Comparison of ENCODE assay signal across 7 mouse cellular contexts in genomic region chr17:34618999-34619398, GRCm38 (mm10). TPM values are rescaled to one million over a fixed set of nuclear protein-coding genes. Genes with fewer than 3 reads are reported as not detected.
A peak's percentile ranks its signal among the peaks of the same experiment; 100 is the strongest.
DNase-seq lines count a peak whose midpoint lies in the region; ATAC-seq and TF ChIP-seq lines count a peak whose summit lies in the region.

No protein-coding gene starts in this region.

- CTCF ChIA-PET in Patski (lab: Charles Lee) = interaction anchor here (0.6 to 2.2 kb wide), 6 partner anchors 9 to 33 kb away, joined by 3 to 13 read pairs (median 4); partner anchors contain the start of genes Agpat1, Atf6b and Ppt2

- POLR2A ChIA-PET in Patski (lab: Charles Lee) = interaction anchor here (1.3 to 2.1 kb wide), 2 partner anchors 14 to 22 kb away, joined by 5 to 7 read pairs; partner anchors contain the start of gene Agpat1

- no peaks in the 10 kb centered on the region for H3K27me3 ChIP-seq in midbrain, embryonic 11.5 days (ENCODE audit: control insufficient read depth, insufficient read depth, low read length)
- H3K27me3 ChIP-seq in midbrain, embryonic 13.5 days = no peaks in the 10 kb centered on the region
- no peaks in the 10 kb centered on the region for H3K27me3 ChIP-seq in Patski
- no peaks in the 10 kb centered on the region for H3K27me3 ChIP-seq in intestine, embryonic 14.5 days (replicated peaks; ENCODE audit: control insufficient read depth, insufficient read depth, low read length)
- H3K27me3 ChIP-seq in lung, embryonic 14.5 days (ENCODE audit: insufficient read depth, low read length) = no peaks in the 10 kb centered on the region

- H3K4me3 ChIP-seq in midbrain, embryonic 11.5 days (ENCODE audit: low read depth, low read length) = no peak overlapping the region
- H3K4me3 ChIP-seq in midbrain, embryonic 13.5 days (replicated peaks) = no peak overlapping the region
- H3K4me3 ChIP-seq in intestine, embryonic 14.5 days (ENCODE audit: low read depth, low read length) = no peak overlapping the region
- no peak overlapping the region for H3K4me3 ChIP-seq in lung, embryonic 14.5 days (ENCODE audit: low read depth, low read length)

- 20% methylated on average over 6 of the region's 6 CpGs for WGBS in midbrain, embryonic 11.5 days
- WGBS in midbrain, embryonic 13.5 days = 11% methylated on average over 6 of the region's 6 CpGs
- 22% methylated on average over 6 of the region's 6 CpGs for WGBS in intestine, embryonic 14.5 days
- 17% methylated on average over 6 of the region's 6 CpGs for WGBS in lung, embryonic 14.5 days

- no peak for TF ChIP-seq CTCF in Patski (IDR thresholded peaks at IDR 0.05)
- peak; percentile 89 for TF ChIP-seq CTCF in lung, embryonic 14.5 days (IDR thresholded peaks at IDR 0.05; ENCODE audit: low read depth)

- peak; percentile 64 for ATAC-seq in midbrain, embryonic 11.5 days (ENCODE audit: low FRiP score)
- ATAC-seq in midbrain, embryonic 13.5 days = no peak
- peak; percentile 23 for ATAC-seq in Patski
- no peak for ATAC-seq in intestine, embryonic 14.5 days (replicated peaks; ENCODE audit: low FRiP score, low TSS enrichment, low read depth)
- 0 out of 2 replicates have a peak, but pooled peaks have one; percentile 50 for ATAC-seq in lung, embryonic 14.5 days (ENCODE audit: insufficient read depth)

- DNase-seq in midbrain, embryonic 11.5 days (ENCODE audit: low spot score, missing footprints) = peak; percentile 93
- no peak for DNase-seq in Patski (ENCODE audit: low read depth, low spot score)
- peak; percentile 79 to 81 for DNase-seq in cerebellum, postnatal 10 days
- peak; percentile 79 for DNase-seq in intestine, embryonic 14.5 days (ENCODE audit: low spot score)
- DNase-seq in lung, embryonic 14.5 days = peak; percentile 84
- DNase-seq in spleen, postnatal 4 days (ENCODE audit: low spot score in 2 of 2) = peak; percentile 79 to 91

- H3K9ac ChIP-seq in midbrain, embryonic 11.5 days (ENCODE audit: low read length) = no peak overlapping the region
- no peak overlapping the region for H3K9ac ChIP-seq in midbrain, embryonic 13.5 days (replicated peaks)
- H3K9ac ChIP-seq in intestine, embryonic 14.5 days (ENCODE audit: low read length) = no peak overlapping the region
- H3K9ac ChIP-seq in lung, embryonic 14.5 days = no peak overlapping the region

- H3K4me1 ChIP-seq in midbrain, embryonic 11.5 days (ENCODE audit: control insufficient read depth, insufficient read depth, low read length) = no peaks in the 10 kb centered on the region
- H3K4me1 ChIP-seq in midbrain, embryonic 13.5 days (replicated peaks) = no peaks in the 10 kb centered on the region
- no peaks in the 10 kb centered on the region for H3K4me1 ChIP-seq in intestine, embryonic 14.5 days (replicated peaks; ENCODE audit: control insufficient read depth, insufficient read depth, low read length)
- H3K4me1 ChIP-seq in lung, embryonic 14.5 days (ENCODE audit: insufficient read depth) = no peaks in the 10 kb centered on the region

- no peaks in the 10 kb centered on the region for H3K36me3 ChIP-seq in midbrain, embryonic 11.5 days (ENCODE audit: control insufficient read depth, insufficient read depth, low read length)
- peaks cover 68% of the 10 kb centered on the region for H3K36me3 ChIP-seq in midbrain, embryonic 13.5 days
- H3K36me3 ChIP-seq in intestine, embryonic 14.5 days (ENCODE audit: control insufficient read depth, insufficient read depth, low read length) = peaks cover 67% of the 10 kb centered on the region
- peaks cover 30% of the 10 kb centered on the region for H3K36me3 ChIP-seq in lung, embryonic 14.5 days (ENCODE audit: insufficient read depth)

- H3K4me2 ChIP-seq in midbrain, embryonic 11.5 days = no peak overlapping the region
- no peak overlapping the region for H3K4me2 ChIP-seq in midbrain, embryonic 13.5 days (replicated peaks)
- H3K4me2 ChIP-seq in intestine, embryonic 14.5 days (ENCODE audit: low read length) = no peak overlapping the region
- no peak overlapping the region for H3K4me2 ChIP-seq in lung, embryonic 14.5 days

- H3K27ac ChIP-seq in midbrain, embryonic 11.5 days (ENCODE audit: low read depth, low read length) = no peak overlapping the region
- no peak overlapping the region for H3K27ac ChIP-seq in midbrain, embryonic 13.5 days
- H3K27ac ChIP-seq in intestine, embryonic 14.5 days (ENCODE audit: low read depth) = no peak overlapping the region
- no peak overlapping the region for H3K27ac ChIP-seq in lung, embryonic 14.5 days (ENCODE audit: low read depth)

- in situ Hi-C loops in Patski (cut with MboI; ENCODE audit: low pct_unique_long_range_greater_than_20kb) = no loop called here

- no peaks in the 10 kb centered on the region for H3K9me3 ChIP-seq in midbrain, embryonic 11.5 days (ENCODE audit: control insufficient read depth, low read length)
- H3K9me3 ChIP-seq in midbrain, embryonic 13.5 days = no peaks in the 10 kb centered on the region
- no peaks in the 10 kb centered on the region for H3K9me3 ChIP-seq in intestine, embryonic 14.5 days (ENCODE audit: control insufficient read depth, low read length)
- no peaks in the 10 kb centered on the region for H3K9me3 ChIP-seq in lung, embryonic 14.5 days (ENCODE audit: low read depth, low read length)

RNA-seq across cellular contexts. Expression of gene Egfl8, which starts 3.2 kb away (rescaled TPM):
- polyA plus RNA-seq in midbrain, embryonic 11.5 days (2014; fragmentation: Nextera tagmentation; extraction: Ambion mirVana) = 3.3 and 3.8 TPM in 2 replicates
- 6.8 and 8.6 TPM in 2 replicates for polyA plus RNA-seq in midbrain, embryonic 13.5 days (2015; fragmentation: Nextera tagmentation; extraction: Ambion mirVana)
- polyA plus RNA-seq in Patski (2021) = 2.5 TPM
- polyA plus RNA-seq in intestine, embryonic 14.5 days (2014; fragmentation: Nextera tagmentation; extraction: Ambion mirVana) = 2.4 and 2.8 TPM in 2 replicates
- polyA plus RNA-seq in lung, embryonic 14.5 days (2014; fragmentation: Nextera tagmentation; extraction: Ambion mirVana) = 1.5 and 2.1 TPM in 2 replicates

RNA-seq across cellular contexts. Expression of gene Ppt2, which starts 9.3 kb away (rescaled TPM):
- 25.8 and 26.4 TPM in 2 replicates for polyA plus RNA-seq in midbrain, embryonic 11.5 days (2014; fragmentation: Nextera tagmentation; extraction: Ambion mirVana)
- polyA plus RNA-seq in midbrain, embryonic 13.5 days (2015; fragmentation: Nextera tagmentation; extraction: Ambion mirVana) = 22.3 and 23.3 TPM in 2 replicates
- polyA plus RNA-seq in Patski (2021) = 108 TPM
- 34.8 and 35.1 TPM in 2 replicates for polyA plus RNA-seq in intestine, embryonic 14.5 days (2014; fragmentation: Nextera tagmentation; extraction: Ambion mirVana)
- 24.5 and 25.6 TPM in 2 replicates for polyA plus RNA-seq in lung, embryonic 14.5 days (2014; fragmentation: Nextera tagmentation; extraction: Ambion mirVana)

RNA-seq across cellular contexts. Expression of gene Prrt1, which starts 10.3 kb away (rescaled TPM):
- polyA plus RNA-seq in midbrain, embryonic 11.5 days (2014; fragmentation: Nextera tagmentation; extraction: Ambion mirVana) = 1.8 and 2.4 TPM in 2 replicates
- 7.4 and 7.5 TPM in 2 replicates for polyA plus RNA-seq in midbrain, embryonic 13.5 days (2015; fragmentation: Nextera tagmentation; extraction: Ambion mirVana)
- 6.7 TPM for polyA plus RNA-seq in Patski (2021)
- 0.46 and 0.53 TPM in 2 replicates for polyA plus RNA-seq in intestine, embryonic 14.5 days (2014; fragmentation: Nextera tagmentation; extraction: Ambion mirVana)
- 0.14 TPM in 1 of 2 replicates, not detected in the other for polyA plus RNA-seq in lung, embryonic 14.5 days (2014; fragmentation: Nextera tagmentation; extraction: Ambion mirVana)

RNA-seq across cellular contexts. Expression of gene Agpat1, which starts 14.9 kb away (rescaled TPM):
- 68.4 and 75.3 TPM in 2 replicates for polyA plus RNA-seq in midbrain, embryonic 11.5 days (2014; fragmentation: Nextera tagmentation; extraction: Ambion mirVana)
- 86.0 and 100 TPM in 2 replicates for polyA plus RNA-seq in midbrain, embryonic 13.5 days (2015; fragmentation: Nextera tagmentation; extraction: Ambion mirVana)
- 128 TPM for polyA plus RNA-seq in Patski (2021)
- 59.7 and 62.3 TPM in 2 replicates for polyA plus RNA-seq in intestine, embryonic 14.5 days (2014; fragmentation: Nextera tagmentation; extraction: Ambion mirVana)
- polyA plus RNA-seq in lung, embryonic 14.5 days (2014; fragmentation: Nextera tagmentation; extraction: Ambion mirVana) = 52.5 and 54.1 TPM in 2 replicates

RNA-seq across cellular contexts. Expression of gene Rnf5, which starts 15.5 kb away (rescaled TPM):
- 180 and 185 TPM in 2 replicates for polyA plus RNA-seq in midbrain, embryonic 11.5 days (2014; fragmentation: Nextera tagmentation; extraction: Ambion mirVana)
- 324 and 337 TPM in 2 replicates for polyA plus RNA-seq in midbrain, embryonic 13.5 days (2015; fragmentation: Nextera tagmentation; extraction: Ambion mirVana)
- polyA plus RNA-seq in Patski (2021) = 69.1 TPM
- polyA plus RNA-seq in intestine, embryonic 14.5 days (2014; fragmentation: Nextera tagmentation; extraction: Ambion mirVana) = 109 and 110 TPM in 2 replicates
- 78.7 and 84.9 TPM in 2 replicates for polyA plus RNA-seq in lung, embryonic 14.5 days (2014; fragmentation: Nextera tagmentation; extraction: Ambion mirVana)

Comparison
In these comparisons a context has a peak if more than half of its experiments do, and no peak if none do; other contexts are left out.
1. ATAC-seq: peak in midbrain, embryonic 11.5 days (single experiment), Patski (single experiment) and lung, embryonic 14.5 days (single experiment); none in midbrain, embryonic 13.5 days (single experiment) and intestine, embryonic 14.5 days (single experiment).